Mouse (Mus musculus) CD4-positive, CD25-positive, alpha-beta regulatory T cell, adult 9 weeks (primary cell): ENCODE data around the gene Eno2. TPM values are rescaled to one million over a fixed set of nuclear protein-coding genes. Genes with fewer than 3 reads are reported as not detected.

Experiments used
- polyA plus RNA-seq: library from polyadenylated mRNA; unstranded; fragments of 100-300 nt; shearing (Covaris generic); gene quantifications from one replicate; pipeline ENCODE4 v1.2.1, GENCODE M21; 2017

Eno2 gene
- 5.0 TPM for polyA plus RNA-seq

GRCm38 (mm10) chr6:124769101-124769765, at the start of gene Eno2:
TSS of gene Eno2 (minus strand) at chr6:124769673.

GRCm38 (mm10) chr6:124813933-124814332, 44.5 kb upstream of the Eno2 start, which contains the start of gene Tpi1:
TSS of gene Tpi1 (minus strand) at chr6:124814296.

GRCm38 (mm10) chr6:124808358-124809012, 39.0 kb upstream of the Eno2 start, which contains the start of gene Spsb2:
TSS of gene Spsb2 (plus strand) at chr6:124808661.

GRCm38 (mm10) chr6:124779222-124779983, 9.9 kb upstream of the Eno2 start, which contains the start of gene Lrrc23:
TSS of gene Lrrc23 (minus strand) at chr6:124779727.

GRCm38 (mm10) chr6:124755831-124756595, 13.5 kb downstream of the Eno2 start, which contains the start of the genes Gm45234 and Atn1:
TSS of gene Gm45234 (minus strand) at chr6:124756021.
TSS of gene Atn1 (minus strand) at chr6:124756524.

GRCm38 (mm10) chr6:124740888-124741761, 28.3 kb downstream of the Eno2 start, which contains the start of gene Grcc10:
TSS of gene Grcc10 (minus strand) at chr6:124741374.

GRCm38 (mm10) chr6:124738511-124739023, 30.9 kb downstream of the Eno2 start, which contains the start of gene Ptpn6:
TSS of gene Ptpn6 (minus strand) at chr6:124738714.

GRCm38 (mm10) chr6:124711824-124712782, 57.4 kb downstream of the Eno2 start, which contains the start of the genes Emg1 and Phb2:
TSS of gene Emg1 (minus strand) at chr6:124712178.
TSS of gene Phb2 (plus strand) at chr6:124712336.

Other genes starting within 250 kb of the Eno2 start
- gene C1s1, start 227.3 kb downstream of the Eno2 start, polyA plus RNA-seq: not detected
- gene C1rb, start 199.4 kb downstream of the Eno2 start, polyA plus RNA-seq: not detected
- not detected for gene C1s2, start 133.6 kb downstream of the Eno2 start, polyA plus RNA-seq
- gene Lpcat3, start 106.6 kb downstream of the Eno2 start, polyA plus RNA-seq: 77.1 TPM
- 347 TPM for gene Emg1, start 57.5 kb downstream of the Eno2 start, polyA plus RNA-seq
- gene Phb2, start 57.3 kb downstream of the Eno2 start, polyA plus RNA-seq: 140 TPM
- gene Ptpn6, start 31.0 kb downstream of the Eno2 start, polyA plus RNA-seq: 357 TPM
- gene Grcc10, start 28.3 kb downstream of the Eno2 start, polyA plus RNA-seq: 578 TPM
- gene Gm45234, start 13.7 kb downstream of the Eno2 start, polyA plus RNA-seq: not detected
- gene Atn1, start 13.1 kb downstream of the Eno2 start, polyA plus RNA-seq: 3.1 TPM
- gene Lrrc23, start 10.1 kb upstream of the Eno2 start, polyA plus RNA-seq: 2.5 TPM
- gene Spsb2, start 39.0 kb upstream of the Eno2 start, polyA plus RNA-seq: 8.1 TPM
- gene Tpi1, start 44.6 kb upstream of the Eno2 start, polyA plus RNA-seq: 133 TPM
- gene Usp5, start 59.8 kb upstream of the Eno2 start, polyA plus RNA-seq: 133 TPM
- 8.8 TPM for gene Cdca3, start 59.9 kb upstream of the Eno2 start, polyA plus RNA-seq
- gene Gnb3, start 70.6 kb upstream of the Eno2 start, polyA plus RNA-seq: not detected
- 0.10 TPM for gene P3h3, start 88.1 kb upstream of the Eno2 start, polyA plus RNA-seq
- 0.43 TPM for gene Gpr162, start 94.3 kb upstream of the Eno2 start, polyA plus RNA-seq
- 308 TPM for gene Cd4, start 118.5 kb upstream of the Eno2 start, polyA plus RNA-seq
- gene Lag3, start 142.0 kb upstream of the Eno2 start, polyA plus RNA-seq: 4.4 TPM
- 10.0 TPM for gene Ptms, start 150.4 kb upstream of the Eno2 start, polyA plus RNA-seq
- gene Mlf2, start 161.7 kb upstream of the Eno2 start, polyA plus RNA-seq: 107 TPM
- 116 TPM for gene Cops7a, start 195.9 kb upstream of the Eno2 start, polyA plus RNA-seq
- gene Pianp, start 227.0 kb upstream of the Eno2 start, polyA plus RNA-seq: 0.42 TPM
- 14.6 TPM for gene Zfp384, start 239.5 kb upstream of the Eno2 start, polyA plus RNA-seq